Mouse (Mus musculus) spleen, postnatal 0 days (tissue): ENCODE results near the gene Patl2. TPM values are rescaled to one million over a fixed set of nuclear protein-coding genes. Genes with fewer than 3 reads are reported as not detected.

Source experiments
- polyA plus RNA-seq: library from polyadenylated mRNA; unstranded; fragments of >200 nt; fragmentation: Nextera tagmentation; extraction: Ambion mirVana; gene quantifications from 2 replicates; pipeline ENCODE4 v1.2.1, GENCODE M21; 2015

Gene Patl2
- polyA plus RNA-seq = 0.15 and 0.18 TPM in 2 replicates

DNA sequence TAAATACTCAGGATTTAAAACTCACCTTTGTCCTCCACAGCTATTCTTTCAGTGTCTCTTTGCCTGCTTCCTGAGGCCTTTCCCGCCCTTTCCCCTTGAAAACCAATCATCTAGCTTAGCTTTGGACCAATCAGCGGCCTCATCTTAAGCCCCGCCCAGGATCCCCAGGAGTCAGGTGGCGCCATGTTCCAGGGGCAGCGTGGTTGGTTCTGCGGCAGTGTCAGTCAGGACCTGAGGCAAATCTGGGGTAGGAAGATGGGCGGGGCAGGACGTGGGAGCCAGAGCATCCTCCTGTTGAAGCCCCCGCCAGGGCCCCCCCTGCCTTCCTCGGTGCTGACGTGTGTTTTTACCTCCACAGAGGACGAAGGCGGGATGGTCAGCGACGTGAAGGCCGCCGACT is at the start of gene Patl2, which contains the start of gene Terb2:
Gene Patl2 (minus strand): TSS at position 84 of the 400 bp plus-strand sequence.
Gene Terb2 (plus strand): TSS at position 167 of the 400 bp plus-strand sequence.

DNA sequence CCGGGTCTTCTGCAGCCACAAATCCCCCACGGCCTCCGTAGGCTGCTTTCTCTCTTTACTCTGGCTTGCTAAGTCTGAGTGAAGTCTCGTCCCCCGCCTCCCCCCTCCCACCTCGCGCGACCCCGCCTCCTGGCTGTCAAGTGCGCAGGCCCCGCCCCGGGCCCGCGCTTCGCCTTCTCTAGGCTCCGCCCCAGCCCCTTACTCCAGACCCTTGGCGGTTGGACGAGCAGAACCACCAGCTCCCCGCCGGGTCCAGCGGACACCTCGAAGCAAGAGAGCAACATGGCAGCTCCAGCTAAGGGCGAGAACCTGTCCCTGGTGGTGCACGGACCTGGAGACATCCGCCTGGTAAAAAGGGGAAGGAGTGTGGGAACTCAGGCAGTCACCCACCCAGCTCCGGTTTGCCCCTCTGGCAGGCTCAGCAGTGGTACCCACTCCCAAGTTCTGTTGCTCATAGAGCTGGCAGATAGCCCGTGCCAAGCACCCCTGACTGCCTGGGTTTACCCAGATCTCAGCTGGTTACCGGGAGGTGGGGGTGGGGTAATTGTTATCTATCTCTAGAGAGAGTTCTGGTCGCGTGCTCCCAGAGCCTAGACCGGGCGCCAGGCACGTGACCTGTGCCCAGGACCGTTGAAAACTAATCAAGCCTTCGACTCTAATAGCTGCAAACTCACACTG is 48.8 kb upstream of the Patl2 start, which contains the start of gene Sord:
Gene Sord (plus strand): TSS at position 139 of the 678 bp plus-strand sequence.

DNA sequence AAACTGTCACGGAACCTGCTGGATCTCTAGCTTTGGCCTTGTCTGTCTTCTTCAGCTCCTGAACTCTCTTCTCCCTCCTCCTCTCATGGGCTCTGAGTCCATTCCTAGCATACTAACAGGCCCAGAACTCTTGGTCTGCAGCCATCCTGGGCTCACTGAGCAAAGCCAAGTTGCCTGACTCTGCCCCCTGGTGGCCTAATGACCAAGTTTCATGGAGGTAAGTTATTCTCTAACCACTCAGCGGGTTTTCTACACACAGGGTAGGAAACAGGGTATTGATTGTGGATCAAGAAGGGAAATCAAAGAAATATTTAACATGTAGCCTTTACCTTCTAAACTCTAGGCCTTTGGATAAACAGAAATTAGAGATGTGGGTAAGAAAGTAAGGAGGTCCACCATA is 25.3 kb downstream of the Patl2 start, which contains the start of gene Trim69:
Gene Trim69 (plus strand): TSS at position 21 of the 400 bp plus-strand sequence.

DNA sequence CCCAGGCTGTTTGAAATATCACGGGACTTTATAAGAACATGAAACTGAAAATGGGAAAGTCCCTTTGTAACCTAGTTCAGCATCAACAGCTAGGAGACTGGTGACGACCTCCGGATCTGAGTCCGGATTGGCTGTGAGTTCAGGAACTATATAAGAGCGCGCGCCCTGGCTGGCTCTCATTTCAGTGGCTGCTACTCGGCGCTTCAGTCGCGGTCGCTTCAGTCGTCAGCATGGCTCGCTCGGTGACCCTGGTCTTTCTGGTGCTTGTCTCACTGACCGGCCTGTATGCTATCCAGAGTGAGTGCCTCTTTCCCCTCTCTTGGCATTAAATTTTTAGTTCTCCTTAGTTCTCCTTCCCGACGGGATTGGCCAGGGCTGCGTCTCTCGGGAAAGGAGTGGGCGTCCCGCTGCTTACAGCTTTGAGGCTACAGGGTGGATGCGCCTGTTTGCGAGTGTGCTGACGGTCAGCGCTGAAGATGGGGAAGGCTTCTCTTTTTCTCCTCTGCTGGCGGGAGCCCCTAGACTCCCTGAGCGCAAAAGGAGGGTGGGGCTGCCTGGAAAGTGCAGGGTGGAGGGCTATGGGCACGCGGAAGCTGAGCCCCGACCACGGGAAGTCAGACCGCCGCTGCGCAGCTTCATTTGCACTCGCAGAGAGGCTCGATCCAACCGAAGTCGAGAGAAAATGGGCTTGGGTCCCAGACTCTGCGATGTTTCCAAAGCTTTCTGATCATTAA is 38.3 kb downstream of the Patl2 start, which contains the start of gene B2m:
Gene B2m (plus strand): TSS at position 179 of the 734 bp plus-strand sequence.

DNA sequence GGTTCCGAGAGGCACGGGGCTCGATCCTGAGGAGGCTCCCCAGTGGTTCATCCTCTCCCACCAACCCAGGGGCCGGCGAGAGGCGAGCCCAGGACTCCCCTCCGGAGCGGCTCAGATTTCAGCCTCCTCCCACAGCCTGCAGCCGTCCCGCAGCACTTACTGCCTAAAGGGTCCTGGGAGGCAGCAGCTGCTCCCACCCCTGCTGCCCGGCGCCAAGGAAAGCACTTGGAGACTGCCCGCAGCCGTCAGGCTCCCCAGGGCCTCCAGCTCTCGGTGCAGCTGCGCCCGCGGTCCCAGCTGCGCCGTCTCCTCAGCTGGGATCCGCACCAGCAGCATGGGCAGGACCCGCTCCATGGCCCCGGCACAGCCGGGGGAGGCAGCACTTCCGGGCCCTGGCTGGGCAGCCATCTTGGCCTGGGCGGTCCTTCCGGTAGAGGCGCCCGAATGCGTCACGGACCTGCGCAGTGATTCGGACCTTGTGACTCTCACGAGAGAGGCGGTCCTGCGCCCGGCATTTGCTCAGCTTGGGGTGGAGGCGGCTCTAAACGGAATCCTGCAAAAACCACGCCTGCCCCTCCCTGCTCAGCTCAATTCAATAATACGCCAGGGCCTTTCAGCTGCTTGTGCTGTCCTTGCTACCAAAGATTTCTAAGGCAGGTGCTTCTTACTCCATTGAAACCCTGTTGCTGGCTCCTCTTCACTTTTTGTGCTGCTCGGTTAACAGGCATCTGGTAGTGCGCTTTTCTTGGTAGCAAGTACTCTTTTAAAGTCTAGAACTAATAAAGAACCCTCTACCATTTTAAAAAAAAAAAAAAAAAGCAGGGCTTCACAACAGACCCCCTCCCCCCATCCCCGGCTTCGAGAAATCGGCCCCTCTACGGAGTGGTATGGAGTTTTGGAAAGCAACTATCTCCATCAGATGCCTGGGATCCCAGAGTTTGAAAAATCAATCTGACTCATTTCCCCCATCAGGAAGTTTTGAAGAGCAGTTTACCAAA is 67.7 kb downstream of the Patl2 start, which contains the start of gene Spg11:
Gene Spg11 (minus strand): TSS at position 426 of the 998 bp plus-strand sequence.

Other genes starting within 250 kb of the Patl2 start
- gene Ctdspl2, start 230.2 kb downstream of the Patl2 start, polyA plus RNA-seq = 24.3 and 25.8 TPM in 2 replicates
- gene Mageb3, start 230.1 kb downstream of the Patl2 start, polyA plus RNA-seq = 0.18 and 0.19 TPM in 2 replicates
- gene Eif3j1, start 157.6 kb downstream of the Patl2 start, polyA plus RNA-seq = 14.0 and 15.0 TPM in 2 replicates
- 2.8 and 3.2 TPM in 2 replicates for gene Spg11, start 67.8 kb downstream of the Patl2 start, polyA plus RNA-seq
- 646 and 799 TPM in 2 replicates for gene B2m, start 38.5 kb downstream of the Patl2 start, polyA plus RNA-seq
- gene Trim69, start 25.5 kb downstream of the Patl2 start, polyA plus RNA-seq = not detected in 2 replicates
- not detected in 2 replicates for gene Terb2, start 83 bp upstream of the Patl2 start, polyA plus RNA-seq
- 43.3 and 45.4 TPM in 2 replicates for gene Sord, start 48.6 kb upstream of the Patl2 start, polyA plus RNA-seq
- 0.04 TPM in 1 of 2 replicates, not detected in the other for gene Duox2, start 112.3 kb upstream of the Patl2 start, polyA plus RNA-seq
- gene Duoxa2, start 112.7 kb upstream of the Patl2 start, polyA plus RNA-seq = not detected in 2 replicates
- not detected in 2 replicates for gene Duoxa1, start 127.5 kb upstream of the Patl2 start, polyA plus RNA-seq
- gene Duox1, start 129.5 kb upstream of the Patl2 start, polyA plus RNA-seq = not detected in 2 replicates
- gene Shf, start 183.0 kb upstream of the Patl2 start, polyA plus RNA-seq = 2.1 and 3.1 TPM in 2 replicates
- 3.6 and 5.3 TPM in 2 replicates for gene Slc28a2, start 240.3 kb upstream of the Patl2 start, polyA plus RNA-seq